Comparison of ENCODE assay signal across 10 mouse cellular contexts in genomic region chr12:86305045-86305444, GRCm38 (mm10). TPM values are rescaled to one million over a fixed set of nuclear protein-coding genes. Genes with fewer than 3 reads are reported as not detected.
DNase-seq lines count a peak whose midpoint lies in the region; ATAC-seq and TF ChIP-seq lines count a peak whose summit lies in the region.
"Had no signal": no experiment of that assay in that cellular context is flagged by ENCODE, and none has a peak within 500 bp of the region (broad histone marks: within the 10 kb centered on the region; RNA-seq: fewer than 3 reads in every experiment).

No protein-coding gene starts in this region.

- 0 out of 2 replicates have a peak overlapping the region, but pooled peaks have one; percentile 31 for H3K9ac ChIP-seq in heart, embryonic 11.5 days (ENCODE audit: low read depth, low read length)
- no peak overlapping the region for H3K9ac ChIP-seq in embryonic facial prominence, embryonic 14.5 days (ENCODE audit: low read depth, low read length)
- H3K9ac ChIP-seq in liver, embryonic 15.5 days, result no peak overlapping the region

- no peaks in the 10 kb centered on the region for H3K9me3 ChIP-seq in heart, embryonic 11.5 days (replicated peaks; ENCODE audit: control insufficient read depth, low read length)
- no peaks in the 10 kb centered on the region for H3K9me3 ChIP-seq in E14TG2a.4 (ENCODE audit: low read length)
- no peaks in the 10 kb centered on the region for H3K9me3 ChIP-seq in embryonic facial prominence, embryonic 14.5 days (ENCODE audit: control insufficient read depth, low read length)
- no peaks in the 10 kb centered on the region for H3K9me3 ChIP-seq in liver, embryonic 15.5 days (replicated peaks)
- H3K9me3 ChIP-seq: G1E had no signal

- ATAC-seq in heart, embryonic 11.5 days (replicated peaks; ENCODE audit: insufficient number of reproducible peaks, low FRiP score, low TSS enrichment), result no peak
- ATAC-seq in embryonic facial prominence, embryonic 14.5 days (ENCODE audit: low read depth), result peak; percentile 30; the same call in 1 of the 2 replicates
- ATAC-seq in liver, embryonic 15.5 days (ENCODE audit: insufficient read depth), result no peak

- no peak overlapping the region for H3K27ac ChIP-seq in heart, embryonic 11.5 days (ENCODE audit: low read depth, low read length)
- no peak overlapping the region for H3K27ac ChIP-seq in embryonic facial prominence, embryonic 14.5 days (replicated peaks; ENCODE audit: low read depth, low read length)
- no peak overlapping the region for H3K27ac ChIP-seq in liver, embryonic 15.5 days (replicated peaks)

- peak overlapping the region; percentile 35 for H3K4me3 ChIP-seq in heart, embryonic 11.5 days (ENCODE audit: low read depth, low read length)
- peak overlapping the region; percentile 74 for H3K4me3 ChIP-seq in E14TG2a.4 (replicated peaks; ENCODE audit: low read length)
- H3K4me3 ChIP-seq in embryonic facial prominence, embryonic 14.5 days (ENCODE audit: low read depth, low read length), result 0 out of 2 replicates have a peak overlapping the region, but pooled peaks have one; percentile 21
- H3K4me3 ChIP-seq in liver, embryonic 15.5 days (replicated peaks), result peak overlapping the region; percentile 26; the same call in 1 of the 2 replicates

- no peaks in the 10 kb centered on the region for H3K36me3 ChIP-seq in heart, embryonic 11.5 days (ENCODE audit: control insufficient read depth, insufficient read depth, low read length)
- H3K36me3 ChIP-seq in E14TG2a.4 (ENCODE audit: insufficient read depth, low read length), result no peaks in the 10 kb centered on the region
- no peaks in the 10 kb centered on the region for H3K36me3 ChIP-seq in embryonic facial prominence, embryonic 14.5 days (ENCODE audit: control insufficient read depth, insufficient read depth, low read length)
- no peaks in the 10 kb centered on the region for H3K36me3 ChIP-seq in liver, embryonic 15.5 days (replicated peaks)
- H3K36me3 ChIP-seq: G1E had no signal

- TF ChIP-seq CTCF in E14TG2a.4 (conservative IDR thresholded peaks at IDR 0.05; ENCODE audit: low read length), result no peak

- no peaks in the 10 kb centered on the region for H3K27me3 ChIP-seq in heart, embryonic 11.5 days (ENCODE audit: control insufficient read depth, insufficient read depth, low read length)
- H3K27me3 ChIP-seq in E14TG2a.4 (ENCODE audit: insufficient read depth, low read length), result peaks cover 12% of the 10 kb centered on the region; the same call in 1 of the 2 replicates
- no peaks in the 10 kb centered on the region for H3K27me3 ChIP-seq in embryonic facial prominence, embryonic 14.5 days (replicated peaks; ENCODE audit: control insufficient read depth, insufficient read depth, low read length)
- no peaks in the 10 kb centered on the region for H3K27me3 ChIP-seq in liver, embryonic 15.5 days

- no peaks in the 10 kb centered on the region for H3K4me1 ChIP-seq in heart, embryonic 11.5 days (ENCODE audit: control insufficient read depth, insufficient read depth, low read length)
- H3K4me1 ChIP-seq in E14TG2a.4 (replicated peaks; ENCODE audit: low read depth, low read length), result peaks cover 34% of the 10 kb centered on the region
- H3K4me1 ChIP-seq in embryonic facial prominence, embryonic 14.5 days (ENCODE audit: control insufficient read depth, insufficient read depth, low read length), result no peaks in the 10 kb centered on the region
- peaks cover 5% of the 10 kb centered on the region; the same call in 1 of the 2 replicates for H3K4me1 ChIP-seq in liver, embryonic 15.5 days (replicated peaks)

- 31% methylated on average over 7 of the region's 7 CpGs for WGBS in heart, embryonic 11.5 days (ENCODE audit: insufficient replicate concordance)
- WGBS in embryonic facial prominence, embryonic 14.5 days, result 54% methylated on average over 7 of the region's 7 CpGs
- 26% methylated on average over 7 of the region's 7 CpGs for WGBS in liver, embryonic 15.5 days (ENCODE audit: insufficient replicate concordance)

- H3K4me2 ChIP-seq in heart, embryonic 11.5 days, result peak overlapping the region; percentile 62
- H3K4me2 ChIP-seq in embryonic facial prominence, embryonic 14.5 days (ENCODE audit: low read depth, low read length), result peak overlapping the region; percentile 43
- peak overlapping the region; percentile 54 for H3K4me2 ChIP-seq in liver, embryonic 15.5 days

- intact Hi-C loops in heart, postnatal 10 days (cut with DNase I), result loop anchor here (5.0 to 10.0 kb wide), 3 partner anchors 97 to 310 kb away; no protein-coding TSS in a partner anchor
- intact Hi-C loops in gastrocnemius, postnatal 36 days (cut with DNase I), result loop anchor here (10.0 kb wide), 1 partner anchor 170 kb away; no protein-coding TSS in a partner anchor

- DNase-seq in heart, postnatal 10 days, result no peak
- DNase-seq in embryonic facial prominence, embryonic 14.5 days (ENCODE audit: low spot score), result no peak
- DNase-seq in cerebellum, adult 9-10 months, result no peak
- no peak for DNase-seq in gastrocnemius, postnatal 36 days
- no peak for DNase-seq in urinary bladder, postnatal 4 days (ENCODE audit: low spot score in 2 of 2)
- DNase-seq: cerebellum, adult 18-20 months had no signal

RNA-seq across cellular contexts. Expression of gene Esrrb, which starts 55.9 kb away (rescaled TPM):
- 1.6 TPM in 2 replicates for polyA plus RNA-seq in heart, embryonic 11.5 days (2014; fragmentation: Nextera tagmentation; extraction: Ambion mirVana)
- 10 to 100 TPM; 11.0 to 15.4 TPM for total RNA-seq in heart, postnatal 10 days (2021)
- polyA plus RNA-seq in embryonic facial prominence, embryonic 14.5 days (2014; fragmentation: Nextera tagmentation; extraction: Ambion mirVana), result 0.41 and 0.67 TPM in 2 replicates
- polyA plus RNA-seq in liver, embryonic 15.5 days (2015; fragmentation: Nextera tagmentation; extraction: Ambion mirVana), result 0.09 and 0.16 TPM in 2 replicates
- total RNA-seq in gastrocnemius, postnatal 36 days (2021), result 1 to 10 TPM; 2.9 to 6.6 TPM
- polyA plus RNA-seq: G1E had no signal

Comparison
In these comparisons a context has a peak if more than half of its experiments do, and no peak if none do; other contexts are left out.
1. H3K4me3 ChIP-seq: peak in every context shown above with its lines; median percentile 74 in E14TG2a.4; 35 in heart, embryonic 11.5 days; 26 in liver, embryonic 15.5 days; 21 in embryonic facial prominence, embryonic 14.5 days.